Mouse (Mus musculus) heart, adult 8-10 months (tissue): ENCODE results near the gene Rflnb. TPM values are rescaled to one million over a fixed set of nuclear protein-coding genes. Genes with fewer than 3 reads are reported as not detected.

Source experiments
- DNase-seq: peaks from one replicate; pipeline ENCODE4 v3.0.0; 2022; ENCODE audit warnings: low spot score
- total RNA-seq, 4 experiments: library from RNA; stranded (reverse); gene quantifications; 2 replicates each; pipeline ENCODE4 v1.2.4; 2022

The Rflnb gene
- total RNA-seq, result 10 to 100 TPM; 21.5 to 40.9 (median 26.7) TPM

DNA sequence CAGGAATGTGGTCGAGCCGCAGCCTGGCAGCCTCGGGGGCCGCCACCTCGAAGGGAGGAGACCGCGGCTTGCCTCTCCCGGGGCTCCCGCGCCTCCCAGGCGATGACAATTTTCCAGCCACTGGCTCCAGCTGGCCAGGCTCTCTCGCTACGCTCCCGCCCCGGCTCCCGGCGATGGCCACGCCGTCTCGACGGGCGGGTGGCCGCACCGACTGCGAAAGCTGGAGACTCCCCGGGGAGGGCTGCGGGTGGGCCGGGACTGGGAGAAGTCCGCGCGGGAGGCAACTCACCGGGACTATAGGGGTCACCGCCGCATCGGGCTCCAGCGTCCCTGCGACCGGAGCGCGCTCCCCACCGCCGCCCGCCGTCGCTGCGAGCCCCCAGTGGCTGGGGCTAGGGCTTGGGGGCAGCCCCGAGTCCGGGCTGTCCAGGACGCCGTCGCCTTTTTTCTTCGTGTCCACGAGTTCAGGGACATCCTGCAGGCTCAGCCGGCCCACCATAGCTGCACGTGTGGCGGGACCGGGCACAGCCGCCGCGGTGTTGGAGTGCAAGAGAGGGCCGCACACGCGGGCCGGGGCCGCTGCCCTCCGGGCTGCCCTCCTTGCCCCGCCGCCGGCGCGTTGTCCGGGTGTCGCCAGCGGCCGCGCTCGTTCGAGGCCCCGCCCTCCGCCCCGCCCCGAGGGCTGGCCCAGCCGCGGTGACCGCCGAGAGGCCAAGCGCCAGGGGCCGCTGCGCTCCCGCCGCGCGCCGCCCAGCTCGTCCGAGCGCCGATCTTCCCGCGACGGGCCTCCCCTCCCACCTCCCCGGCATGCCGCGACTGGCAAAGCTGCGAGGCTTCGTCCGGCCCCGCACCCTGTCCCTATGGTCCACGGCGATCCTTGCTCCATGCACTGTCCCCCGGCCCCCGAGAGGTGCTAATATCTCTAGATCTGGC is at the start of gene Rflnb:
TSS of gene Rflnb (minus strand) at position 644 of the 933 bp plus-strand sequence.
- DNase-seq, result peak; percentile 80

DNA sequence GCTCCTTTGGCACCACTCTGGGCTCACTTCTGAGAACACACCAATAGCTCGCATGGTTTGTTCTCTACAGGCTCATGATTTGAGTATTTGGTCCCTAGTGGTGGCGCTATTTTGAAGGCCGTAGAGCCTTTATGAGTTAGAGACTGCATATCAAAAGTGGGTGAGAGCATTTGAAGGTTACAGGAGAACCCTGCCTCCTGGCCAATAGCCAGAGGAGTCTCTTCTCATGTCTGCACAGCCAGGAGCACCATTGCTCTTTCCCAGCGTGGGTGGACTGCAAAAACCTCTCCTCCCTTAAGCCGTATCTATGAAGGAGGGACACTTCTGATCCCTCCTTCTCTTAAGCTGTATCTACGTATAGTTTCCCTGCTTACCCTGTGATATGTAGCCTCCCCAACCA is 49.8 kb upstream of the Rflnb start:
- DNase-seq, result no peak

DNA sequence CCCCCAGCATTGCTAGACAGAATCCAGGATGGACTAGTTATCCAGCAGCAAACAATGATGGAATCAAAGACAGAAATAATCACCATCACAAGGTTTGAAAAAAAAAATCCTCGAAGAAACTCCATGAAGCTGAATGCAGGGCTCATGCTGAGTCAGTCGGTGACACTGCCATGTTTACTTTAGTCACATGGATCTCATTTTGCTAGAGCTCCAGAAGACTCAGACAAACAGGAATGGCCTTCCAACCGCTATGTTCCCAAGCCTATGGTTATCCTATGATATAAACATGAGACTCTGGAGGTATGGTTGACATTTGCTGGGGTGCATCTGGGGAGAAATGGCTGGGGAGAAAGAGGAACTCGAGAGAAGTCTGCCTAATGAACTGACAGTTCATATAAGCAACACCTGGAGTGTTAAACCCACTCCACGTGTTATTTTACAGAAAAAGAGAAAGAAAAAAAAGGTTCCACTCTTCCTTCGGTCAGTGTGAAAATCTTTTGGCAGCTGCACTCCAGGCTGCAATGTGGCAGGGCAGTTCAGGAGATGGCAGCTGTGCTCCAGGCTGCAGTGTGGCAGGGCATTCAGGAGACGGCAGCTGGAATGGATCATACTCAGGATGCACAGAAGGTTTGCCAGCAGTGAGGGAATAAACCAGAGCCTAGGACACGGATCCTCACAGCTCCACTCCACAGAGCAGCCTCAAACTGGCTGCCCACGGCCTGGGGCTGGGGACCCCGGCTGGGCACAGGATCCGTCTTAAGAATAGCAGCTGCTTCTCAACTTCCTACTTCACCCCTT is 46.9 kb upstream of the Rflnb start:
- DNase-seq, result no peak

DNA sequence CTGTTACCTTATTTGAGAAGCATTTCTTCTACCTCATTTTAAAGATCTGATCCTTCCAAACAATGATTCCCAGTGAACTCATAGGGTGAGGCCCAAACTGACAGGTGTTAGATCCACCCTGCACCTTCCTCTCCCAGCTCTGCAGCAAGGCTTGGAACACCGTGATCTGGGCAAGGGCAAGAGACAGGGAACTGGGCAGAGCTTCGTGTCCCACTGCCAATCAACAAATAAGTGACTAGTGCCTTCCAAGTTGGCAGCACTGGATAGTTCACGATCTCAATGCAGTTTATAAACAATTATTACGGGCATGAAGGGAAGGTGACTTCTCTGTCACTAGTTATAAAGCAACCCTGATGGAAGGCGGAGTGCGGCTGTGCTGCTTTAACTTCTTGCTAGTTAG is 42.2 kb upstream of the Rflnb start:
- peak; percentile 57 for DNase-seq

DNA sequence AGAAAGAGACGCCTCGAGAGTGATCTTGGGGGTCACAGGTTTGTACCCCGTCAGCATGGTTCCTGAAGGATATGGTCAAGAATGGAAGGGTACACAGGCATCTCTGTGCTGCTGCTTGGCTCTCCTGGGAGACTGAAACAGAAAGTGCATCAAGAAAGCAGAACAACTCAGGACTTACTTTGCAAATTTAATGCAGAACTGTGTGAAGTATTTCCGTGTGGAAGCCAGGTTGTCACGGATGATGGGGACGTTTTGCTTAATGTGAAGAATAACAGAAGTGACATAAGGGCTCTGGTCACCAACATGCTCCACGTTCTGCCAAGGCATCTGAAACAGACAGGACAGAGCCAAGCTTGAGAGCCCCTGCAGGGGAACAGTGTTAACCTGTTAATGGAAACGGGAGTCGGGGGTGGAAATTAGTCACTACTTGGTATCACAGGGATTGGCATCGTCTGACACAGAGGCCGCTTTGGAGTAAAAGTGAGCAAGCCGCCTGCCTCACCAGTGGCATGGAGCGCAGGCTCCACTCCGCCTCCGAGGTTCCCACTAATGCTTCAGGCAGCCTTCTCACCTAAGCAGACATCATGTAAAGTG is 39.1 kb upstream of the Rflnb start:
- no peak for DNase-seq

DNA sequence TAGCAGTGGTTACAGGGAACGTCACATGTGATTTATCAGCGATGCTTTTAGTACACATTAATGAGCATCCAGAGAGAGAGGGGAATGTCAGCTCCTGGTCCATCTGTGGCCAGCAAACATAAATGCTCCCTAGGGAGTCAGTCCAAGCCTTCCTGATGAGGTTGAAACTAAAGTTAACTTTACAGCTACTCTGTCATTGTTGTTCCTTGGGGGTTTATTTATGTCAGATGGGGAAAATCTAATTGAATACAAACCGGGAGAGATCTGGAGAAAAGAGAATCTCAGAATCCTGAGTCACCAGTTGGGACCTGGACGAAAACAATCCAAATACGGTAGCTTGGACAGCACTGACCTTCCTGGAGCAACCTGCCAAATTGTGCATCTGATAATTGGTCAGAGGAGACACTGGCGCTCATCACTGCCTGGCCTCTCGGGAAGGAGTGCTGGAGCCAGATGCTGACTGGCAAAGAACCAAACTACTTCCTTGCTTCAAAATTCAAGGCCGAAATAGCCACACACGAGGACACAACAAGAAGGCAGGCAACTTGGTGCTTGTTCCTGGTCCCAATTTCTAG is 38.0 kb upstream of the Rflnb start:
- peak; percentile 56 for DNase-seq

DNA sequence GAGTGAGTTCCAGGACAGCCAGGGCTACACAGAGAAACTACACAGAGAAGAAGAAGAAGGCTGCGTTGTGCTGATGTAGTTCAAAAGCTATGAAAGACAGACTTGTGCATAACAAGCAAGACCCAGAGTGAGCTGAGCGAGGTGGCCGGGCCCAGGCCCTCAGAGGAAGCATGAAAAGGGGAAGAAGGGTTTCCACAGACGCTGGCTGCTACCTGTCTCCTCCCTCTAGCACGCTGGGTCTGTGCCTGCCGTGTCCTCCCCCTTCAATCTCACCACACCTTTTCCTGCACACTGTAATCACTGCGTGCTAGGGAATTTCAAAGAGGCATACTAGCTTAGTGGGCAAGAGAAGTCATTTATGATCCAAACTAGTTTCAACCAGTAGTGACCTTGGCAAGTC is 36.8 kb upstream of the Rflnb start:
- DNase-seq, result no peak

DNA sequence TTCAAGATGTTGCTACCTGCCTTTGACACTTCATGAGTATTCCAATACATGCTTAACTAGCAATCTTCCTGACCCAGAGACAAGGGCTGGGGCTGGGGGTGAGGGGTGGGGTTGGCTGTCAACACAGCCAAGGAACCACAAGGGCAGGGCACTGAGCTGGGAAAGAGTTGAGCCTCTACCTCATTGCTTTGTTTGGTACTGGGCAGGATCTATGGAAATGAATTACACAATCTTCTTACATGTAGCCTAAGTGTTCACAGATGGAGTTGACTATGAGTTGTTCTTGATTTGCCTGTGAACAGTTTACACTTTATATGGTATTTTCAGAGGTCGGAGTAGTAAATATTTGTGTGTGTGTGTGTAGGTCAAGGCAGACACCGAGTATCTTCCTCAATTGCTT is 33.3 kb upstream of the Rflnb start:
- no peak for DNase-seq

DNA sequence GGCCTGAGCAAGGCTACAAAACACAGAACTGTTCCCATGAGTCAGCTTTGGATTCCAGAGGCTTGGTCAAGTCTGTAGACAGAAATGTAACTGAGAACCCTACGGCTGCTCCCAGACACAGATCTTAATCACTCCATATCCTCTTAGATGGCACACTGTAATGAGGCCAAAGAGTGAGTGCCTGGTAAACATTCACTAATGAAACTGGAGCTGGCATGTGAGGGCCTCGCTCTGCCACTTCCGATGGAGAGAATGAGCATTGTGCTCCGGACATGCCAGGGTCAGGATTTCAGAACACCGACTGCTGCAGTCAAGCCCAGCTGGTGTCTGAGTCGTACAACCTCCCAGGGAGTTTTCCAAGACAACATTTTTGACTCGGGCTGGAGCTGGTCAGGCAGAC is 32.4 kb upstream of the Rflnb start:
- DNase-seq, result no peak

DNA sequence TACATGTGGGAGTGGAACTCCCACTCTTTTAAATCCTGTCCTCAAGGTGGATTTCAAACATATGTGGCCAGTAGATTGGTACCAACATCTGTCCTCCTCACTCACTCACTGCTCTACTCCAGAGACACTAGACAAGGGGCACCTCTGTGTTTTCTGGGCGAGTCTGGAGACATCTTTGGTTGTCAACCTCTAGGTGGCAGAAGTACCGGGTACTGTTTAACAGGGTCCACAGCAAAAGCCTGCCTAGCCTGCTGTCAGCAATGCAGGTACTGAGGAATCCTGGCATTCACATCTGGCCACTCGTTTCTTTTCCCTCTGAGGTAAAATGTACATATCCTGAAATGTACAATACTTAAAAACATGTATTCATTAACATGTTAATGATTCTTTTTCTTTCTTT is 28.9 kb upstream of the Rflnb start:
- no peak for DNase-seq

DNA sequence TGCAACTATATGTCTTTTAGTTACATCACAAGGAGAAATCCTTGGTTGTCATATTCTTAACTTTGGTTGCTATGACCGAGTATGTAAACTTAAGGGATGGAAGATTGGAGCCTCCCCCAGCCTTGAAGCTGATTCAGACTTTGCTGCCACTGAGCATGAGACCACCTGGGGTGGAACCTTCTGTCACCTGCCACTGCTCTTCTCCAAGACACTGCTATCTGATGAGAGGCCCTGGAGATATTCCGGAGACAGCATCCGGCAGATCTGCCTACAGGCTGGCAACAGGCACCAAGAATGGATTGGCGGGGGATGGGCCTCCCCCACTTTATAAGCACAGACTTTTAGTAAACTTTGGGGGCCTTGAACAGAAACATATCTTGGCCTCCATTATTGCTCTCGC is 24.9 kb upstream of the Rflnb start:
- DNase-seq, result no peak

DNA sequence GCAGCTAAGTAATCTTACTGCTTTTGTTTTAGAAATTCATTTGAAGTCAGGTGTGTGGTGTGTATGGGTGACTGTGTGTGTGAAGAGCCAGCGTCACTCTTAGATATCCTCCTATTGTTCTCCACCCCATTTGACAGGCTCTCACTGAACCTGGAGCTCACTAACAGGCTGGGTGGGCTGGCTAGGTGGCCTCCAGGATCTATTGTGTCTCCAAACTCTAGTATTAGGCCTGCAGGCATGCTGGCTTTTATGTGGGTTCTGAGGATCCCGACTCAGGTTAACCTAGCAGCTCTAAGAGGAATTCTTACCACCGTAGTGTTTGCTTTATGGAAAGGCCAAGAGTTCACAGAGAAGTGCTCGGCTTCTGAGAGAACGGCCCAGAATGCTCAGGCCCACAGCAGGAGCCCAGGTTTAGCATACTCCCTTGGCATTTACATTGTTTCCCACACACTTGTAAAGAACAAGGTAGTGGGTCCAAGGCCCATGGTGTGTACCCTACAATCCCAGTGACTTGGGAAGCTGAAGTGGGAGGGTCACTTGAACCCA is 23.5 kb upstream of the Rflnb start:
- no peak for DNase-seq

DNA sequence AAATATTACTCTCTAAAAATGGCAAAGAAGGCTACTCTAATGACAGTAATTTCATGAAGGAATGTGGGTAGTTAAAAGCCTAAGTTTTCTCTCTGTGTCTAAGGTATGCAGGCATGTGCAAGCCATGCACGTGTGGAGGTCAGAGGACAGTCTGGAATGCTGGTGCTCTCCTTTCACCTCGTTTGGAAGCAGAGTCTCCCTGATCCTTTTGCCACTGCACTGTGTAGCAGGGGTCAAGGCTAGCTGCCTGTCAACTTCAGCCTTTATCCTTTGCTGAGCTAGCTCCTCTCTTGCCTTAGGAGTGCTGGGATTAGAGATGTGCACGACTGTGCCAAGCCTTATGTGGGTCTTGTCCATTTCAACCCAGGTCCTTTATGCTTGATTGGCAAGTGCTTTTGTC is 22.9 kb upstream of the Rflnb start:
- no peak for DNase-seq

DNA sequence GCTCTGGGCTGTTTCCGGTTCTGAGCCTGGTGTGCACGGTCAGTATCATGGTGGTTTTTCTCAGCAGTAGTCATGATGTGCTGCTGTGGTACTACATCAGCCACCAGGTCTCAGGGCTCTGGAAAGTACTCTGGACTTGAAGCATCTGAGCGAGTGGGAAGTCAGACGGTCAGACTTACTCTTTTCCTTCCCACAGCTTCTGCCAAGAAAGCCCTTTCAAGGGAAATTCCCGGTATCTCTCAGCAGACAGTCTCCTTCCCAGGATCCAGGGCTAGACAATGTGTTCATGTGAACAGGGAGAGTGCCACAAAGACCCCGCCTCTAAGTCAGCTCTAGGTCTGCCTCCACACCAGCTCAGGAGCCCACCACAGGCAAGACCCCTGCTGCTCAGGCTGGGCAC is 17.8 kb upstream of the Rflnb start:
- peak; percentile 56 for DNase-seq

DNA sequence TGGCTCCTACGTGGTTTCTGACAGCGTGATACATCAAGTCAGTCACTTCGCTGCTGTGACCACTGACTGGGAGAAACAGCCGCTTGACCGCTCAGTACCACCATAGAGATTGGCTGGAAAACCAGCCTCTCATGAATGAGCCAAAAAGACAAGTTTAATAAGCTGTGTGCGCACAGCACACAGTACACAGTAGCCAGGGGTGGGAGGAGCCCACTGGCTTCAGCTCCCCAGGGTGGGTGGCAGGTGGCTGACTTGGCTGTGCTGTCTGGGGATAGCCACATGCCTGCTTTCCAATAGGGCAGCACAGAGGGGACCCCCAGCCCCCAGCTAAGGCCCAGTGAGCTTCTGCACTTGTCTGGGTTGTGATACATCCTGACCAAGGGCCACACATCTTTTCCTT is 16.9 kb upstream of the Rflnb start:
- DNase-seq, result no peak

DNA sequence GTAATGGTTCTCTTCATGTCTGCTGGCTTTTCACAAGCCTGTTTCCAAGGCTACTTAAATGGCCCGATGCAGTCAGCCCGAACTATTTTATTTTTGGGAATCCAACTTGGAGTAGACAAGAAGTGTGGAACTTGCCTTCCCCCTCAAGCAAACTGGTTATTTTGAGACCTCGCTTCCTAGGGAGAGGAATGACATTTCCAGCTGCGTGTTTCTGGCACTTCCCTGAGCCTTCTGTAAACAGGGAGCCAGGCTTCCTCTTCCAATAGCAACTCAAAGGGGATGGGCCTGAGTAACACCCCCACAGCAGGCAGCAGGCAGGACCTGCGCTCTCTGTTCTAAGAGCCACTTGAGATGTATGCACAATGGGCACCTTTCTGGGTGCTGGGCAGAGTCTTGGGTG is 15.3 kb upstream of the Rflnb start:
- peak; percentile 86 for DNase-seq

DNA sequence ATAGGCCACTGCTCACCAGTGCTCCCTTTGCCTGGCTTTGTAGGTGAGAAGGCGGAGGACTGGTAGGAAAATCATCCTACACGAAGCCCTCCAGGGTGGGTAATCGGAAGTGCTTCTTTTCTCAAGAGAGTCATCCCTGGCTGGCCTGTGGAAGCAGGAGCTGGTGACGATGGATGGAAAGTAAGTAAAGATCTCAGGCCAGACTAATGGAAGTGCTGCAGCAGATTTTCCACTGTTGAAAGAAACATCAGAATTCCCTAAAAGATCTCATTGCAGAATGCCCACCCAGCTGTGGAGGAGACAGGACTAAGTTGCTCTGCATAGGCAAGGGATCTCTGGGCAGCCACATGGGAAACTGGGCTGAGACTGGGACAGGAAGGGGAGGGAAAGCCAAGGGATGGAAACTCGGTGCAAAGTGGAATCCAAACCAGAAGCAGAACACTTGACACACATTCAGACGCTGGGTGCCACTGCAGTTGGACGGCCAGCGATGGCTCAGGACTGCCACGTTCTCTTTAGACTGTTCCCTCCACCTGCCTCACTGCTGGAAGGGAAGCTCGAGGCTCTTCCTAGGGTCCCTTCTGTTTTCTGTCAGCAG is 14.6 kb upstream of the Rflnb start:
- peak; percentile 58 for DNase-seq

DNA sequence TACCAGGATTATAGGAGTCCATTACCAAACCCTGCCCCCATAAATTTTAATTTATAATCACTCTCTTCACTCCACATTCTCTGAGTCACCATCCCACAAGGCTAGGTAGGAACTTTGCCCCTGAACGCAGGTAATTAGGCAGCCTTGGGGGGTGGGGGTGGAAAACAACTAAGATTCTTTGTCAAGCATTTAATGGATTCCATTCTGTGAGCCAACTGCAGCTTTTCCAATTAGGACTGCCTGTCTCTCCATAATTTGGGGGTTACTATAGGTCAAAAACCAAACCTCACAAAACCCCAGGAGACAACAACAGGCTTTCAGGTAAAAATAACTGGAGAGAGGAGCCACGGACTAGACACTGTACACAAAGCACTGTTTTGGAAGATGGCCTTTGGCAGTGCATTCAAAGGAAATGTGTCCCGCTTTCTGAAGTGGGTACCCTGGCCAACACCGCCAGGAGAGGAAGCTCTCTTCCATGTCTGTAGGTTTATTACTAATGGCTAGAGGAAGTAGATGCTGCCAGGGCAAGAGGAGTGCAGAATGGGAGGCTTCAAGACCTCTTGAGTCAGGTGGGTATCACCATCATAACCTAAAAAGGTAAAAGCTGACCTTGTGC is 13.3 kb upstream of the Rflnb start:
- DNase-seq, result no peak

DNA sequence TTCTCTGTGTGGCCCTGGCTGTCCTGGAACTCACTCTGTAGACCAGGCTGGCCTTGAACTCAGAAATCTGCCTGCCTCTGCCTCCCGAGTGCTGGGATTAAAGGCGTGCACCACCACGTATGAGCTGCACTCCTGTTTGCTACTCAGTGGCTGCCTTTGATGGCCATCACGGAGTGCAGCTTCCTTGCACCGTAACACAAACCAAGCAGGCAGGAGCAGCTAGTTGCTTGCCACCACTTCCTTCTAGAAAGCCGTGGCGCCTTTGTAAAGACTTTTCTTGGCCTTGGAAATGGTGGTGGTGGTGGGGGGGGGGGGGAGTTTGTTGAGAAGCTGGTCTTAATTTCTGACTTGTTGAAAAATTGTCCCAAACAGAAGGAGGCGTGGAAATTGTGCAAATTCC is 12.5 kb upstream of the Rflnb start:
- DNase-seq, result no peak

DNA sequence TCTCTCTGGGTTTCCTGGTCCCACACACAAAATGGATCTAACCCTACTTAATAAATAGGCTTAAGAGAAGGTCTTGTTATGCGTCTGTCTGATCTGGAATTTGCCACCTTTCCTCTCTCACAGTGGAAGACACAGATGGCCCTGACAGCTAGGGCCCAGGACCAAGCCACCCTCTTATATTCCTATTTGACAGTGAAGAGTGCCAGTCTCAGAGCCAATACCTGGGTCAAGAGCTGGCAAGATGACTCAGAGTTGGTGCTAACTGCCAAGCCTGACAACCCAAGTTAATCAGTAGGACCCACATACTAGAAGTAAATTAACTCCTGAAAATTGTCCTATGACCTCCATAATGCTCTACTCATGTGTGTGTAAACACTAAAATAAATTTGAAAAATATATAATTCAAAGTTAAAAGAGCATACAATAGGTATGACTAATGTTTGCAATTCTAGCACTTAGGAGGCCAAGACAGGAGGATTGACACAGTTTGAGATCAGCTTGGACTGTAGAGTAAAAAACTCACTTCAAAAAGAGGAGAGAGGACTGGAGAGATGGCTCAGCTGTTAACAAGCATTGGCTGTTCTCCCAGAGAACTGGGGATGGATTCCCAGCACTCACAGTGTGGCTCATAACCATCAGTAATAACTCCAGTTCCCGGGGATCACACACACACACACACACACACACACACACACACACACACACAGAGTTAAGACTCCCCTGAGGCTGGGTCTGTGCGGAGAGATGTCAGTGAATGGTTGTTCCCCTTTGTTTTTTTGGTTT is 11.9 kb upstream of the Rflnb start:
- DNase-seq, result no peak
